Mouse (Mus musculus): ENCODE results near the gene Mafg. TPM values are rescaled to one million over a fixed set of nuclear protein-coding genes. Genes with fewer than 3 reads are reported as not detected.
A peak's percentile ranks its signal among the peaks of the same experiment; 100 is the strongest.

The Mafg gene
- total and polyA plus RNA-seq, 2 experiments from 2014 or later = 39.7 to 40.1 TPM

- Histone ChIP-seq H3K9ac (no peak overlapping the region), H3K36me3 (ENCODE audit: insufficient read depth) (peaks cover 22% of the 10 kb centered on the region), H3K4me3 (ENCODE audit: low read depth, low read length) (no peak overlapping the region), H3K27me3 (ENCODE audit: insufficient read depth, low read length) (no peaks in the 10 kb centered on the region), H3K4me1 (ENCODE audit: insufficient read depth) (peaks cover 11% of the 10 kb centered on the region), H3K9me3 (ENCODE audit: low read length) (no peaks in the 10 kb centered on the region), H3K4me2 (ENCODE audit: low read depth) (no peak overlapping the region), H3K27ac (ENCODE audit: low read depth, low read length) (no peak overlapping the region)
- ATAC-seq (no peak), DNase-seq (no peak)
- WGBS = 70% methylated on average over 23 of the region's 23 CpGs
- no peak for TF ChIP-seq CTCF (IDR thresholded peaks at IDR 0.05; ENCODE audit: low read depth)
Measured at GRCm38 (mm10) chr11:120629341-120629730, 4.1 kb downstream of the Mafg start.

GRCm38 (mm10) chr11:120628601-120629340 is 4.6 kb downstream of the Mafg start:
- Histone ChIP-seq H3K27me3 (ENCODE audit: insufficient read depth, low read length) (no peaks in the 10 kb centered on the region), H3K36me3 (ENCODE audit: insufficient read depth) (peaks cover 22% of the 10 kb centered on the region), H3K4me1 (ENCODE audit: insufficient read depth) (peaks cover 5% of the 10 kb centered on the region), H3K9me3 (ENCODE audit: low read length) (no peaks in the 10 kb centered on the region), H3K4me3 (ENCODE audit: low read depth, low read length) (no peak overlapping the region), H3K4me2 (ENCODE audit: low read depth) (no peak overlapping the region), H3K9ac (no peak overlapping the region), H3K27ac (ENCODE audit: low read depth, low read length) (no peak overlapping the region)
- DNase-seq (no peak), ATAC-seq (no peak)
- 93% methylated on average over 23 of the region's 23 CpGs for WGBS
- TF ChIP-seq CTCF (IDR thresholded peaks at IDR 0.05; ENCODE audit: low read depth) = no peak

- no peak for DNase-seq
- peaks cover 5% of the 10 kb centered on the region for H3K4me1 ChIP-seq (ENCODE audit: insufficient read depth)
- H3K4me3 ChIP-seq (ENCODE audit: low read depth, low read length) = no peak overlapping the region
- 81% methylated on average over 22 of the region's 22 CpGs for WGBS
- no peak for TF ChIP-seq CTCF (IDR thresholded peaks at IDR 0.05; ENCODE audit: low read depth)
- H3K27me3 ChIP-seq (ENCODE audit: insufficient read depth, low read length) = no peaks in the 10 kb centered on the region
- H3K27ac ChIP-seq (ENCODE audit: low read depth, low read length) = no peak overlapping the region
- no peak for ATAC-seq
- H3K36me3 ChIP-seq (ENCODE audit: insufficient read depth) = peaks cover 30% of the 10 kb centered on the region
- H3K9me3 ChIP-seq (ENCODE audit: low read length) = no peaks in the 10 kb centered on the region
- no peak overlapping the region for H3K9ac ChIP-seq
- no peak overlapping the region for H3K4me2 ChIP-seq (ENCODE audit: low read depth)
Measured at GRCm38 (mm10) chr11:120627468-120628300, 5.7 kb downstream of the Mafg start.

- peaks cover 5% of the 10 kb centered on the region for H3K4me1 ChIP-seq (ENCODE audit: insufficient read depth)
- ATAC-seq (no peak), DNase-seq (no peak)
- H3K9ac ChIP-seq = no peak overlapping the region
- no peak for TF ChIP-seq CTCF (IDR thresholded peaks at IDR 0.05; ENCODE audit: low read depth)
- 90% methylated on average over 11 of the region's 11 CpGs for WGBS
- H3K4me3 ChIP-seq (ENCODE audit: low read depth, low read length) = no peak overlapping the region
- H3K9me3 ChIP-seq (ENCODE audit: low read length) = no peaks in the 10 kb centered on the region
- H3K36me3 ChIP-seq (ENCODE audit: insufficient read depth) = peaks cover 34% of the 10 kb centered on the region
- H3K4me2 ChIP-seq (ENCODE audit: low read depth) = no peak overlapping the region
- no peaks in the 10 kb centered on the region for H3K27me3 ChIP-seq (ENCODE audit: insufficient read depth, low read length)
- H3K27ac ChIP-seq (ENCODE audit: low read depth, low read length) = no peak overlapping the region
Measured at GRCm38 (mm10) chr11:120626785-120627467, 6.5 kb downstream of the Mafg start.

GRCm38 (mm10) chr11:120625152-120625775 is 8.1 kb downstream of the Mafg start, which contains the start of gene Sirt7:
Gene Sirt7, minus strand, starts transcription at chr11:120625240.
- no peak for TF ChIP-seq CTCF (IDR thresholded peaks at IDR 0.05; ENCODE audit: low read depth)
- Histone ChIP-seq H3K4me2 (ENCODE audit: low read depth) (peak within 1 kb of the TSS; percentile 94), H3K27ac (ENCODE audit: low read depth, low read length) (peak within 1 kb of the TSS; percentile 83), H3K9ac (peak within 1 kb of the TSS; percentile 76), H3K4me1 (ENCODE audit: insufficient read depth) (peaks cover 5% of the 10 kb centered on the region), H3K9me3 (ENCODE audit: low read length) (no peaks in the 10 kb centered on the region), H3K4me3 (ENCODE audit: low read depth, low read length) (peak within 1 kb of the TSS; percentile 87), H3K36me3 (ENCODE audit: insufficient read depth) (peaks cover 50% of the 10 kb centered on the region), H3K27me3 (ENCODE audit: insufficient read depth, low read length) (no peaks in the 10 kb centered on the region)
- no peak for DNase-seq
- 20% methylated on average over 5 of the region's 5 CpGs for WGBS
- peak; percentile 12; the same call in 1 of the 2 replicates for ATAC-seq

- Histone ChIP-seq H3K4me2 (ENCODE audit: low read depth) (peak overlapping the region; percentile 94), H3K9me3 (ENCODE audit: low read length) (no peaks in the 10 kb centered on the region), H3K36me3 (ENCODE audit: insufficient read depth) (peaks cover 55% of the 10 kb centered on the region), H3K27me3 (ENCODE audit: insufficient read depth, low read length) (no peaks in the 10 kb centered on the region), H3K4me1 (ENCODE audit: insufficient read depth) (peaks cover 5% of the 10 kb centered on the region), H3K27ac (ENCODE audit: low read depth, low read length) (peak overlapping the region; percentile 83), H3K9ac (peak overlapping the region; percentile 76), H3K4me3 (ENCODE audit: low read depth, low read length) (peak overlapping the region; percentile 87)
- no peak for TF ChIP-seq CTCF (IDR thresholded peaks at IDR 0.05; ENCODE audit: low read depth)
- DNase-seq = peak; percentile 92
- WGBS = under 1% methylated on average over 53 of the region's 53 CpGs
- ATAC-seq = peak; percentile 95
Measured at GRCm38 (mm10) chr11:120624680-120625111, 8.7 kb downstream of the Mafg start.
